Mouse (Mus musculus) kidney, adult 9 months (tissue): ENCODE data around the gene Fam107b.
A peak's percentile ranks its signal among the peaks of the same experiment; 100 is the strongest.

ENCODE experiments used
- DNase-seq: peaks from one replicate; pipeline ENCODE4 v3.0.0; 2022

Gene Fam107b

DNA sequence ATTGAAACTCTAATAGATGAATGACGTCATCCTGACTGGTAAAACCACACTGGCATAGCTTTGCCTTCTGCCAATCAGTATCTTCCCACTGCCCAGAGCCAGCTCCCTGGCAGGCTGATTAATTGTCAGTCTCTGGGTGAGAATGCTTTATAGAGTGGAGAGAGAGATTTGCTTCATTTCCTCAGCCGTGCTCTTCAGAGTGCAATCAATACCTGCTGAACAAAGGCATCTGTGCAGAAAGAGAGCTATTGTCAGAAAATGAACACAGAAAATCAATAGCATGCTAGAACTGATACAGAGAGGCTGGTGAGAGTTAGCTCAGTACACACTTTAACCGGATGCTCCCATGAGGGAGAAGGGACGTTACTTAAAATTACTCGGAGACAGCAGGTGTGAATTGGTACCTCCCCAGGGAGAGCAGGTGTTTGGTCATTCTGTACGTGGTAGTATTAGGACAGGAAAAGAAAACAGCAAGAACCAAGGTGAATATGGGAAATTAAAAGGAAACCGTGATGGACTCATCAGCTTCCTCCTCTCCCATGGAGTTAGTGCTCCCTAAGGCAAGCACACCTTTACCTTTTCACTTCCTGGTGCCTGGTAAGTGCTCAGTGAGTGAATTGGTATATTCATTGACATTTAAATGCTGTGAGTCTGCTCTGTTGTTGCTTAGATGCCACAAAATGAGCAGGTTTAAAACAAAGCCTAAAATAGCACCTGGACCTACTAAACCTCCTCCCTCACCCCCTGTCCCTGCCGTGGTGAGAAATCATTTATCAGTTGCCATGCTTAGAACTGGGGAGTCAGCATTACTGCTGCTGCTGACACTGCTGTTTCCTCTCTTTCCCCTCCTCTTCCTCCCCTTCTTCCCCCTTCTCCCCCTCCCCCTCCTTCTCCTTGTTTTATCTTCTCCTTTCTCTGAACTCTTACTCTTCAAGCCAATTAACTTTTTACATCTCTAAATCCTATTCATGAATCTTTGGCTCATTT is 38.9 kb downstream of the Fam107b start:
- DNase-seq = no peak

DNA sequence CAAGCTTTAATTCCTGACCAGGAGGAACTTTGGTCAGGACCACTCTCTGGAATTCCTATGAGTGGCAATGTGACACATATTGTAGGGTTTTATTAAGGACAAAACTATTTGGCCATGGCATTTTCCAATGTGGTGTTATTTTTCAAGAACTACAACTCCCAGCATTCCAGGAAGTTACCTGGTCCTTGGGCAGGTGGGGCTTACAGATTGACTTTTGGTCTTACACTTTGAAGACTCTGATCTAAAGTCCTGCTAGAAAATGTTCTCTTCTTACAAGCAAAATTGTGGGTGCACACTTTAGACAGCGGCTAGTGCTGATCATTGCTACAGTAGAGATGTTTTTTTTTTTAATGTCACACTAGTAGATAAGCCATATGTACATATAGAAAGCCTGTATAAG is 48.2 kb downstream of the Fam107b start:
- DNase-seq = peak; percentile 50

- DNase-seq = no peak
Measured at GRCm38 (mm10) chr2:3621568-3621967, 51.3 kb downstream of the Fam107b start.

GRCm38 (mm10) chr2:3622158-3622557 is 51.9 kb downstream of the Fam107b start:
- no peak for DNase-seq

GRCm38 (mm10) chr2:3623207-3623980 is 53.1 kb downstream of the Fam107b start:
- DNase-seq = peak; percentile 76

DNA sequence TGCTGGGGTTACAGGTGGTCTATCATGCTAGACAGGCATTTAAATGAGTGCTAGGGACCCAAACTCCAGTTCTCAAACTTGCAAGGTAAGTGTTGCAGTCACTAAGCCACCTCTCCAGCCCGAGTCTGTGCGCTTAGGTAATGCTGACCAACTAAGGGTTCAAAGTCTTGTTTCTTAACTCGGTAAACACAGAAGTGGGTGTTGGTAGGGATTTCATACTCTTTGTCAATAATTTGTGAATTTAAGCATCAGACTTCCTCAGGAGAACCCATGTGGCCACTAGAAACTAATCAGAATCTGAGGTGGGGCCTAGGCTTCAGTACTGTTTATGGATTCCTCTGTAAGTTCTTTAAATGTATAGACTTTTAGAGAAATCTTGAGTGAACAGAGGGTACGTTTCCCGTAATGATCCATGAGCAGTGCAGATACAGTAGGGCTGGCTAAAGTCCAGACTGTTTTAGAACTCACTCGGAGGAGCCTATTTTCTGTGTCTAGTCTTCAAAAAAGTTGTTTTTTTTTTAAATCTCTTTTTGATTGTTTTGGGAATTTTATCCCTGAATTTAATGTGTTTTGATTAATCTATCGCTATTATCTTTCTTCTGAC is 53.8 kb downstream of the Fam107b start:
- DNase-seq = peak; percentile 85

GRCm38 (mm10) chr2:3629096-3629495 is 58.8 kb downstream of the Fam107b start:
- DNase-seq = no peak

DNA sequence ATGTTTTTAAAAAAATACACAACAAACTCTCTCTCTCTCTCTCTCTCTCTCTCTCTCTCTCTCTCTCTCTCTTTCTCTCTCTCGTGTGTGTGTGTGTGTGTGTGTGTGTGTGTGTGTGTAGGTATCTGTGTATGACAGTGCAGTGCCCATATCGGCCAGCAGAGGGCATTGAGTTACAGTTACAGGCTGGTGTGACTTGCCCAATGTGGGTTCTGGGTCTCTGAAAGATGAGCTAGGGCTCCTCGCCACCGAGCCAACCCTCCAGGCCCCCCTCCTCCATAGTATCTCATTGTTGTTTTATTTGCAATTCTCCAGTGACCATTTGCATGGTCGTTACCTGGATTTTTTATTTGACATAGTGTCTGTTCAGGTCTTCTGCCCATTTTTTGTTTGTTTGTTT is 59.5 kb downstream of the Fam107b start:
- peak; percentile 27 for DNase-seq

- DNase-seq = no peak
Measured at GRCm38 (mm10) chr2:3630769-3631477, 60.6 kb downstream of the Fam107b start.

DNA sequence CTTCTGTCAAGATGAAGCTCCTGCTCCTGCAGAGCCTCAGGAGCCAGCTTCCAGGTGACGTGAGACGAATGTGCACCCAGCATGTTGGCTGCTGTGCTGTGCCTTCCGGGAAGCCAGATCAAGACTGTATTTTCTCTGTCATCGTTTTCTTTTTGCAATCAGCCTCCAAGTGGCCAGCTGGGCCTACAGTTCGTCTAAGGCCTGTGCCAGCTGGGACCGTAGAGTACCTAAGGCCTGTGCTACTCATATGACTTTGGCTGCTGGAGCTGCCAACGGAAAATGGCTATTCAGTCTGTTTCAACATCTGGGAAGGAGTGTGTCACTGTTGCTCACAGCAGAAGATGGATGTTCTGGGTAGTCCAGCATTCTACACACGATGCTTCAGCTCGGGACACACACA is 62.8 kb downstream of the Fam107b start:
- DNase-seq = no peak

- no peak for DNase-seq
Measured at GRCm38 (mm10) chr2:3636771-3637170, 66.5 kb downstream of the Fam107b start.

DNA sequence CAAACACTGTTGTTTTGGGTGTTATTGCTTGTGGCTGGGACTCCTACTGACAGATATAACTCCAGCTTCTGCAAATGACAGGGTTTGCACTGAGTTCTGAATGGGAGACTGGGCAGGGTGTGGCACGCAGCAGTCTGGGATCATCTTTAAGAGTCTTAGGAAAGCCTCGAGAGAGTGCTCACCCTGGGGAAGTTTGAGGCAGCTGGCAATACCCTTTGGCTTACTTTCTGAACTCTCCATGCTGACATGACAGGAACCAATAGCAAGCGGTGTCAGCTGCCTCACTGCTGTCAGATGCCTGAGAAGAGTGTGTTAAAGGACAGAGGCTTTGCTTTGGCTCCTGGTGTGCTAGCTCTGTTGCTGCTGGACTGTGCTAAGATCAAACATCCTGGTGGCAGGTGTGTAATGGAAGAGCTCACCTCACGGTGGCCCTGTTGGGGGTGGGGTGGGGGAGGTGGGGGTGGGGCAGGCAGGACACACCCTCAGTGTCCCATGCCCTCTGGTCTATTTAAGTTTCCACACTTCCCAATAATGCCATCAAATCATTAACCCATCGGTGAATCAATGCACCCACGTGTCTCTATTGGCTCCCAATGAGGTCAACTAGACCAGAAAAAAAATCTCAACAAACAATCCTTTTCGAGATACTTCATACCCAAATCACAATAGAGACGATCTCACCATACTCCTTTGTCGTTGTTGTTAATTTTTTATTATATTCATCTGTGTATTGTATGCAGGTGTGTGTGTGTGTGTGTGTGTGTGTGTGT is 70.9 kb downstream of the Fam107b start:
- DNase-seq = no peak

DNA sequence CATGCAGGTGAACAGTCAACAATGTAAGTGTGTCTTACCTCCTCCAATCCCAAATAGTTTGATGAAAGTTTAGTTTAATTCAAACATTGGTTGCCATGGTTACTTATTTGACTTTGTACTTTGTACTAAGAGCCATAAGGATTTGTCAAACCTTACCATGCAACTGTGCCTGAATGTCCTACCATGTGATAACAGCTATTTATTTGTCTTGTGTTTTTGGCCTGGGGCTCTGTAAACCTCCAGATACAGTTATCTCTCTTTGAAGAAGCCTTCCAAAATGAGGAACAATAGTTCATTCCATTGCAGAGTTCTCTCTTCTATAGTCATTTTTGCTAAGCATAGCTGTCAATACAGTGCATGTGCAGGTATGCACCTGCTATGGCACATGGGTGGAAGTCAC is 72.7 kb downstream of the Fam107b start:
- DNase-seq = no peak

DNA sequence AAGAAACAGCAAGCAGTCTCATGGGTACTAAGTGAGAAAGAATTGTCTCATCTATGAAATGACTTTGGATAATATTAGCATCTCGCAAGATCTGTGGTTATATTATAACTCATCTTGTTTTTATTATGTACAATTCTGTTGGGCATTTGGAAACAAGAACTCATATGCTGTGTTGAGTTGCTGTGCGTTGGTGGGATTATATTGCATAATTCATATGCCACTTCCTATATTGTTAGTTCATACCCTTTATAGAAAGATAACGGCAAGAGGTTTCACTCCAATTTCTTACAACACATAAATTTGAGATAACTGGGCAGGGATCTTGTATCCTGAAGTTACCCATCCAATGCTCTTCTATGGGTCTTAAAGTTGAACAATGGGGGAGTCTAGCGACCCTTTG is 75.5 kb downstream of the Fam107b start:
- DNase-seq = no peak

DNA sequence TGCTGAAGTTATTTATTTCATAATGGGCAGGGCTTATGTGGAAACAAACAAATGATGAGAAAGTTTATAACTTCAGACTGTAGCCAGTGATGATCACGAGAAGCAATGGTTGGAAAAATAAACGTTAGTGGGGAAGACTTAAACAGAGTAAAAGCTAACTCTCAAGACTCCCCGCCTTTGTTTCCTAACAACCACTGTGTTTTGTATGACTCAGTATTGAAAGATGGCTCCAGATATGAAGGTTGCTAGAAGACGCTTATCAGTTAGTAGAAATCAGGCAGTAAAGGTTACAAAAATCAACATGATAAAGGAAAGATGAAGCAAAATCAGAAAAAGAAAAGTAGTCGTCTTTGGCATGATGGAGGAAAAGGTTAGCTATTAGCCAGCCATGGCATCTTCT is 78.9 kb downstream of the Fam107b start:
- no peak for DNase-seq

GRCm38 (mm10) chr2:3654606-3655005 is 84.3 kb downstream of the Fam107b start:
- DNase-seq = no peak

DNA sequence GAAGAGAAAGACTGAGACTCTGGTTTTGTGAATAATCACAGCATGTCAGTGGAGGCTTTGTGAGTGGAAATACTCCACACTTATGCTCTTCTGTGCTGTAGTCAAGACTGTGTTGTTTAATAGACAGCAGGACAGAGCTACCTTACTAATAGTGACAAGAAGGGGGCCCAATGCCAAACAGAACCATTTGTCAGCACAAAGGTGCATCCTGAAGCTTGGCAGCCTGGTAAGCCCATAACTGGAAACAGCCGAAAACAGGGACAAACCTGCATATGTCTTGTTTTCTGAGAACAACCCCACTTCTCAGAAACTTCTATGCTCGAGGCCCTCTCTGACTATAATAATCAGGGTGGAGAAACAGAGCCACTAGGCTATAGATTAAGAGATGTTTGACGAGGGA is 85.8 kb downstream of the Fam107b start:
- no peak for DNase-seq

DNA sequence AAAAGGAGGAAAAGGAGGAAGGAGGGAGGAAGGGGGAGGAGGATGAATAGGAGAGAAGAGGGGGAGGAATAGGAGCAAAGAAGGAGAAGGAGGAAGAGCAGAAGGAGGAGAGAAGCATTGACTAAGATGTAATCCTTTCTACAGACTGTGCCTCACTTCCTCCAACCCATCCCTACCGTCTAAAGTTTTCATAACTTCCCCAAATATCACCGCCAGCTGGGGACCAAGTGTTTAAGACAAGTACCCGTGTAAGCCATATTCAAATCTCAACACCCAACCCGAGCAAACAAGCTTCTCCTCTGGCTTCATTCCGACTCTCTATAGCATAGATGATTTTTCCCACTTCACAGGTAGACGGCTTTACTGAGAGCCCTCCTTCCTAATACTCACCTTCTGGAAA is 86.5 kb downstream of the Fam107b start:
- DNase-seq = no peak

- no peak for DNase-seq
Measured at GRCm38 (mm10) chr2:3657376-3657775, 87.1 kb downstream of the Fam107b start.

DNA sequence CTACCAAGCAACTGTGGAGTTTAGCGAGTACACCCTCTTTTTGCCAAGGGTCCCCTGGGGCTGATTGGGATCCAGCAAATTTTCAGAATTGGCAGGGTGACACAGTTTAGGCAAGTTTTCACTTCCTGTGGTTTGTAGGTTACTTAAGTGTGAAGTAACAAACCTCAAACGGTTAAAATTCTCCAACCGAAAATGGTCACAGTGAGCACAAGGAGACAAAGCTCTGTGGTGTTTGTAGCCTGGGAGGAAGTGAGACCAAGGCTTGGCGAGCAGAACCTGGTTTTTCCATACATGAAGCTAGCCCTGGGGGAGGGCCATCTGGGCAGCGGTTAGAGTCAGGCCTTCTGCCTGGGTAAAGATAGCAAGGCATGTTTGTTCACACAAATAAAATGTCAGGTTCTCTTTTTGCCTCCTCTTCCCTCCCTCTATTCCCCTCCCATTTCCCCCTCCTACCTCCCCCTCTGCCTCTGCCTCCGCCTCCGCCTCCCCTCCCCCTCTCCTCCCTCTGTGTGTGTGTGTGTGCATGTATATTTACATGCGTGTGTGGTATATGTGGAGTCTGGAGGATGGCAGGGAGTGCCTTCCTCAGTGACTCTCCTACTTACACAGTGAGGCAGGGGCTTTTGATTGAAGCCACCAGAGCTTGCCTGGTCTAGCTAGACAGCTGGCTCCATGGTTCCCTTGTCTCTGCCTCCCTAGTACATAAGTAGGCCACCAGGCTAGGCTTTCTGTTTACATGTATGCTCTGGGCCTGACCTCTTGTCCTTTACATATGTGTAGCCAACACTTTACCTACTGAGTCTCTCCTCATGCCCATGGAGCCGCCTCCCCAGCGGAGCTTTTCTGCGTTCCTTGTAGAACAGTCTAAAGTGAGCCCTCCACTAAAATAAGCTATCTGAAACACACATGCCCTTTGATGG is 87.8 kb downstream of the Fam107b start:
- peak; percentile 31 for DNase-seq

GRCm38 (mm10) chr2:3658900-3659299 is 88.6 kb downstream of the Fam107b start:
- DNase-seq = no peak
